Mouse (Mus musculus): ENCODE measurements around the gene Ngfr. TPM values are rescaled to one million over a fixed set of nuclear protein-coding genes. Genes with fewer than 3 reads are reported as not detected.

Ngfr gene
- total and polyA plus RNA-seq, 2 experiments from 2014 or later, result 1.5 to 2.0 TPM

DNA sequence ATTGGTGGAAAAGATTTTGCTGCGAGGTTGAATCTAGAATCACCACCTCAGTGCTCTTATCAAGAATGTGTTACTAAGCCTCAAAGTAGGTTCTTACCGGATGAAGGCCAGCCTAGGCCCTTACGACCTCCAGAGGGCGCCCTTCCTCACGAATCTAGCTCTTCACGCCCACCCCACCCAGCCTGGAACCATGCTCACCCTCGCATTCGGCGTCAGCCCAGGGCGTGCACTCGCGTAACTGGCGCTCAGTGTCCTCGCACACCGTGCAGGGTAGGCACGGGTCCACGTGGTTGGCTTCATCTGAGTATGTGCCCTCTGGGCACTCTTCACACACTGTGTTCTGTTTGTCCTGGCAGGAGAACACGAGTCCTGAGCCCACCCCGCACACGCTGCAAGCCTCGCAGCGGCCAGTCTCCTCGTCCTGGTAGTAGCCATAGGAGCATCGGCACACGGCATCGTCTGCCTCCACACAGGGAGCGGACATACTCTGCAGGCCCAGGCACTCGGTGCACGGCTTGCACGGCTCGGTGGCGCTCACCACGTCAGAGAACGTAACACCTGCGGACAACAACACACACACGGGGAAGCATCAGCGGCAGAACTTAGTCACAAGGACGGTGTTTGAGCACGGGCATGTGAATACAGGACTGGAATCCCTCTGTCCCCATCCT, 9.6 kb downstream of the Ngfr start:
- WGBS, result 22% methylated on average over 39 of the region's 39 CpGs
- Histone ChIP-seq H3K9me3 (replicated peaks; ENCODE audit: control insufficient read depth, low read length) (no peaks in the 10 kb centered on the region), H3K4me1 (ENCODE audit: control insufficient read depth, insufficient read depth) (0 out of 2 replicates have a peak, but pooled peaks cover 3% of the 10 kb centered on the region), H3K27ac (ENCODE audit: low read depth) (no peak overlapping the region), H3K4me3 (ENCODE audit: low read depth, low read length) (no peak overlapping the region), H3K27me3 (ENCODE audit: control insufficient read depth, insufficient read depth, low read length) (peaks cover 77% of the 10 kb centered on the region), H3K4me2 (ENCODE audit: low read depth, low read length) (no peak overlapping the region), H3K9ac (replicated peaks; ENCODE audit: low read depth, low read length) (no peak overlapping the region), H3K36me3 (replicated peaks; ENCODE audit: control insufficient read depth, insufficient read depth, low read length) (no peaks in the 10 kb centered on the region)
- ATAC-seq (ENCODE audit: insufficient read depth, low read depth) (0 out of 2 replicates have a peak, but pooled peaks have one; percentile 35), DNase-seq (ENCODE audit: low spot score) (no peak)
- no peak for TF ChIP-seq EP300 (IDR thresholded peaks at IDR 0.05; ENCODE audit: low read depth)
- peak; percentile 48 for TF ChIP-seq CTCF (IDR thresholded peaks at IDR 0.05; ENCODE audit: low read depth)

DNA sequence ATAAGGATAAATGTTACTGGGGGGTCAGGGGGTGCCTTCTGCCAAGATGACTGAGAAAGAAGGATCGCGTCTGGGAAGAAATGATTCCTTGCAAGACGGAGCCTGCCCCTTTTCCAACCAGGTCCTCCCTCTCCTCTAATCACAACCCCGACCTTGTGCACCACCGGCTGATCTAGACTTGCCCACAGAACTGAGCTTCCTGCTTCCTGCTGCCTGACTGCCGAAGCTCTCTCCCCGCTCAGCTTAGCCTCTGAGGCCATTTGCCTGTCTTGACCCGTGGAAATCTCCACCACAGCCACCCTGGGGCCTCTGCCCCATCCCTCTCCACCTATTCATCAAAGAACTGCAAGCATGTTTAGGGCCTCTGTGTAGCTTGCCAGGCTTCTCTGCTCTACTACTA, 11.2 kb downstream of the Ngfr start:
- H3K4me1 ChIP-seq (ENCODE audit: control insufficient read depth, insufficient read depth), result 0 out of 2 replicates have a peak, but pooled peaks cover 3% of the 10 kb centered on the region

DNA sequence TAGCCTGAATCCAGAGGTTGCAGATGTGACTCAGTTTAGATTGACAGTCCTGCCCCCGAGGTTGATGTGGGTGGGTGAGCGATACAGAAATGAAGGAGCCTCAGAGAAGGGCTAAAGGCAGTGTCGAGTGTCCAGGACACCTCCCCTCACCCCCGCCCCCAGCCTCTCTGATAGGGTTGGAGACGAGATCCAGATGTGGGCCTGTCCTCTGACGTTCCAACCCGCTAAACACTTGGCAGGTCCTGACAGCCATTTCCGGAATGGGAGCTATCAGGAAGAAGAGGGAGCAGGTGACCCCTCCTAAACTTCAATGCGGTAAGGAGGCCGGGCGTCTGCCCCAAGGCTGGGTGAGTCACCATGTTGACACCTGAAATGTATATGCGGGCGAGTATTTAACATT, 11.7 kb downstream of the Ngfr start:
- no peak overlapping the region for H3K9ac ChIP-seq (replicated peaks; ENCODE audit: low read depth, low read length)
- 0 out of 2 replicates have a peak, but pooled peaks have one; percentile 25 for ATAC-seq (ENCODE audit: insufficient read depth, low read depth)
- H3K9me3 ChIP-seq (replicated peaks; ENCODE audit: control insufficient read depth, low read length), result no peaks in the 10 kb centered on the region
- H3K27ac ChIP-seq (ENCODE audit: low read depth), result no peak overlapping the region
- no peaks in the 10 kb centered on the region for H3K36me3 ChIP-seq (replicated peaks; ENCODE audit: control insufficient read depth, insufficient read depth, low read length)
- no peak overlapping the region for H3K4me3 ChIP-seq (ENCODE audit: low read depth, low read length)
- 22% methylated on average over 13 of the region's 13 CpGs for WGBS
- H3K4me2 ChIP-seq (ENCODE audit: low read depth, low read length), result no peak overlapping the region
- DNase-seq (ENCODE audit: low spot score), result no peak
- no peak for TF ChIP-seq EP300 (IDR thresholded peaks at IDR 0.05; ENCODE audit: low read depth)
- peaks cover 60% of the 10 kb centered on the region for H3K27me3 ChIP-seq (ENCODE audit: control insufficient read depth, insufficient read depth, low read length)
- H3K4me1 ChIP-seq (ENCODE audit: control insufficient read depth, insufficient read depth), result 0 out of 2 replicates have a peak, but pooled peaks cover 3% of the 10 kb centered on the region

More for the DNA sequence above, 11.2 kb downstream of the Ngfr start:
- DNase-seq (ENCODE audit: low spot score) (no peak), ATAC-seq (ENCODE audit: insufficient read depth, low read depth) (no peak)
- Histone ChIP-seq H3K4me3 (ENCODE audit: low read depth, low read length) (no peak overlapping the region), H3K4me2 (ENCODE audit: low read depth, low read length) (no peak overlapping the region), H3K9me3 (replicated peaks; ENCODE audit: control insufficient read depth, low read length) (no peaks in the 10 kb centered on the region), H3K36me3 (replicated peaks; ENCODE audit: control insufficient read depth, insufficient read depth, low read length) (no peaks in the 10 kb centered on the region), H3K9ac (replicated peaks; ENCODE audit: low read depth, low read length) (no peak overlapping the region), H3K27ac (ENCODE audit: low read depth) (no peak overlapping the region), H3K27me3 (ENCODE audit: control insufficient read depth, insufficient read depth, low read length) (peaks cover 61% of the 10 kb centered on the region)
- TF ChIP-seq CTCF (IDR thresholded peaks at IDR 0.05; ENCODE audit: low read depth) (no peak), EP300 (IDR thresholded peaks at IDR 0.05; ENCODE audit: low read depth) (no peak)
- WGBS, result 54% methylated on average over 8 of the region's 8 CpGs

DNA sequence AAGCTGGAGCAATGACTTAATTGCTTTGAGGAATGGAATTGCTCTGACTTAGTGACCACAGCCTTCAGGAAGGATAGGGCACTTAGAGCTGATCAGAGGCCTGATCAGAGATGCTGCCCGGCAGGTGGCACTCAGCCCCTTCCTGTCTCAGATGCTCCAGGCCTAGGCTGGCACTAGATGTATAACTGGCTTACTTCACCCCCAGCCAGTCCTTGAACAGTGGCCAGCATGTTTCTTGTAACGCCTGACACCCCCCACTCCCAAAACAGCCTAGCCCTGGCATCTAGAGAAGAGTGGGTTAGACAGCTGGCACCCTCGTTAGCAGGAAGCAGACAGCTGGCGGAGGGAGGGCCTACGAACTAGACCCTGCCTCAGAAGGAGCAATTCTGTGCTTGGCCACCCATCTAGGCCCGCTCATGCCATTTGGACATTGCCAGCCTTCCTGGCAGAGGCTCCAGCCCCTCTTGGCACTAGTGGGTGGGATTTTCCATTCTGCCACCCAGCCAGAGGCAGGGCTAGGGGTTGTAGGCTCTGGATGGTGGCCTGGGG, 12.7 kb downstream of the Ngfr start:
- DNase-seq (ENCODE audit: low spot score), result no peak
- ATAC-seq (ENCODE audit: insufficient read depth, low read depth), result no peak
- Histone ChIP-seq H3K4me3 (ENCODE audit: low read depth, low read length) (no peak overlapping the region), H3K36me3 (replicated peaks; ENCODE audit: control insufficient read depth, insufficient read depth, low read length) (no peaks in the 10 kb centered on the region), H3K9ac (replicated peaks; ENCODE audit: low read depth, low read length) (no peak overlapping the region), H3K27ac (ENCODE audit: low read depth) (no peak overlapping the region), H3K9me3 (replicated peaks; ENCODE audit: control insufficient read depth, low read length) (no peaks in the 10 kb centered on the region), H3K27me3 (ENCODE audit: control insufficient read depth, insufficient read depth, low read length) (peaks cover 51% of the 10 kb centered on the region), H3K4me1 (ENCODE audit: control insufficient read depth, insufficient read depth) (0 out of 2 replicates have a peak, but pooled peaks cover 3% of the 10 kb centered on the region), H3K4me2 (ENCODE audit: low read depth, low read length) (no peak overlapping the region)
- TF ChIP-seq CTCF (IDR thresholded peaks at IDR 0.05; ENCODE audit: low read depth), result no peak
- TF ChIP-seq EP300 (IDR thresholded peaks at IDR 0.05; ENCODE audit: low read depth), result no peak
- 81% methylated on average over 6 of the region's 6 CpGs for WGBS

GRCm38 (mm10) chr11:95572227-95572626, 15.3 kb downstream of the Ngfr start:
- H3K36me3 ChIP-seq (replicated peaks; ENCODE audit: control insufficient read depth, insufficient read depth, low read length), result no peaks in the 10 kb centered on the region
- no peak overlapping the region for H3K4me3 ChIP-seq (ENCODE audit: low read depth, low read length)
- no peak for TF ChIP-seq CTCF (IDR thresholded peaks at IDR 0.05; ENCODE audit: low read depth)
- no peak for TF ChIP-seq EP300 (IDR thresholded peaks at IDR 0.05; ENCODE audit: low read depth)
- H3K27me3 ChIP-seq (ENCODE audit: control insufficient read depth, insufficient read depth, low read length), result peaks cover 26% of the 10 kb centered on the region
- no peaks in the 10 kb centered on the region for H3K9me3 ChIP-seq (replicated peaks; ENCODE audit: control insufficient read depth, low read length)
- DNase-seq (ENCODE audit: low spot score), result no peak
- no peak overlapping the region for H3K9ac ChIP-seq (replicated peaks; ENCODE audit: low read depth, low read length)
- H3K4me2 ChIP-seq (ENCODE audit: low read depth, low read length), result no peak overlapping the region
- 56% methylated on average over 3 of the region's 3 CpGs for WGBS
- ATAC-seq (ENCODE audit: insufficient read depth, low read depth), result no peak
- no peak overlapping the region for H3K27ac ChIP-seq (ENCODE audit: low read depth)
- 0 out of 2 replicates have a peak, but pooled peaks cover 3% of the 10 kb centered on the region for H3K4me1 ChIP-seq (ENCODE audit: control insufficient read depth, insufficient read depth)
